In genomic region chr7:92878575-92879285, GRCm38 (mm10) we compare ENCODE assay signal across 12 mouse cellular contexts. TPM values are rescaled to one million over a fixed set of nuclear protein-coding genes. Genes with fewer than 3 reads are reported as not detected.
DNase-seq lines count a peak whose midpoint lies in the region; ATAC-seq and TF ChIP-seq lines count a peak whose summit lies in the region.
"Had no signal": no experiment of that assay in that cellular context is flagged by ENCODE, and none has a peak within 500 bp of the region (broad histone marks: within the 10 kb centered on the region; RNA-seq: fewer than 3 reads in every experiment).

No protein-coding gene starts in this region.

- WGBS in kidney, embryonic 15.5 days = 75% methylated on average over 7 of the region's 7 CpGs
- WGBS in liver, postnatal 0 days (ENCODE audit: insufficient replicate concordance) = 45% methylated on average over 7 of the region's 7 CpGs
- WGBS in stomach, postnatal 0 days = 76% methylated on average over 7 of the region's 7 CpGs

- no peaks in the 10 kb centered on the region for H3K36me3 ChIP-seq in kidney, embryonic 15.5 days
- no peaks in the 10 kb centered on the region; the same call in 1 of the 2 replicates for H3K36me3 ChIP-seq in liver, postnatal 0 days (replicated peaks; ENCODE audit: insufficient read depth, low read length)
- H3K36me3 ChIP-seq in stomach, postnatal 0 days (ENCODE audit: control insufficient read depth, insufficient read depth, low read length) = no peaks in the 10 kb centered on the region
- H3K36me3 ChIP-seq: forebrain, embryonic 12.5 days; hindbrain, embryonic 15.5 days; neural tube, embryonic 12.5 days had no signal

- DNase-seq in kidney, adult 8-10 months = peak; percentile 47 to 48
- DNase-seq in liver, postnatal 0 days = peak; percentile 39
- DNase-seq in skeletal muscle tissue, adult 2 months (ENCODE audit: low read depth, low spot score) = peak; percentile 48
- DNase-seq in stomach, postnatal 0 days (ENCODE audit: low spot score) = no peak
- no peak for DNase-seq in gastrocnemius, postnatal 36 days
- no peak for DNase-seq in frontal cortex, postnatal 14 days (ENCODE audit: low spot score in 2 of 2)
- DNase-seq: cerebellum, adult 9-10 months had no signal

- no peak for TF ChIP-seq EP300 in liver, postnatal 0 days (IDR thresholded peaks at IDR 0.05; ENCODE audit: low read depth)
- TF ChIP-seq EP300 in stomach, postnatal 0 days (optimal IDR thresholded peaks at IDR 0.05) = no peak

- no peak for ATAC-seq in kidney, embryonic 15.5 days (replicated peaks; ENCODE audit: low FRiP score)
- ATAC-seq in granulocyte monocyte progenitor cell, adult 5-6 weeks (replicated peaks; ENCODE audit: poor library complexity, severe bottlenecking) = peak; percentile 43
- no peak for ATAC-seq in liver, postnatal 0 days
- ATAC-seq in stomach, postnatal 0 days (ENCODE audit: low FRiP score, low TSS enrichment) = no peak

- no peak overlapping the region for H3K4me2 ChIP-seq in kidney, embryonic 15.5 days
- H3K4me2 ChIP-seq in liver, postnatal 0 days (ENCODE audit: low read depth, low read length) = peak overlapping the region; percentile 73
- H3K4me2 ChIP-seq in stomach, postnatal 0 days (replicated peaks; ENCODE audit: low read depth) = no peak overlapping the region
- H3K4me2 ChIP-seq: forebrain, embryonic 12.5 days; hindbrain, embryonic 15.5 days; neural tube, embryonic 12.5 days had no signal

- no peak overlapping the region for H3K27ac ChIP-seq in kidney, embryonic 15.5 days
- peak overlapping the region; percentile 61 for H3K27ac ChIP-seq in liver, postnatal 0 days (ENCODE audit: low read depth)
- no peak overlapping the region for H3K27ac ChIP-seq in stomach, postnatal 0 days (replicated peaks)
- H3K27ac ChIP-seq: forebrain, embryonic 12.5 days; hindbrain, embryonic 15.5 days; neural tube, embryonic 12.5 days had no signal

- intact Hi-C loops in gastrocnemius, postnatal 36 days (cut with DNase I) = no loop called here

- H3K4me1 ChIP-seq in kidney, embryonic 15.5 days = peaks cover 20% of the 10 kb centered on the region
- H3K4me1 ChIP-seq in liver, postnatal 0 days (ENCODE audit: insufficient read depth) = peaks cover 33% of the 10 kb centered on the region
- peaks cover 4% of the 10 kb centered on the region; the same call in 1 of the 2 replicates for H3K4me1 ChIP-seq in stomach, postnatal 0 days (replicated peaks; ENCODE audit: control insufficient read depth, insufficient read depth)

- TF ChIP-seq CTCF in liver, postnatal 0 days (IDR thresholded peaks at IDR 0.05; ENCODE audit: low read depth) = no peak
- no peak for TF ChIP-seq CTCF in stomach, postnatal 0 days (IDR thresholded peaks at IDR 0.05; ENCODE audit: low read depth)

- H3K9me3 ChIP-seq in kidney, embryonic 15.5 days (replicated peaks) = no peaks in the 10 kb centered on the region
- no peaks in the 10 kb centered on the region for H3K9me3 ChIP-seq in liver, postnatal 0 days (ENCODE audit: low read length)
- H3K9me3 ChIP-seq in stomach, postnatal 0 days (ENCODE audit: control insufficient read depth, low read length) = no peaks in the 10 kb centered on the region
- H3K9me3 ChIP-seq: forebrain, embryonic 12.5 days; hindbrain, embryonic 15.5 days; neural tube, embryonic 12.5 days had no signal

- no peak overlapping the region for H3K4me3 ChIP-seq in kidney, embryonic 15.5 days (replicated peaks)
- H3K4me3 ChIP-seq in liver, postnatal 0 days (ENCODE audit: low read depth, low read length) = 0 out of 2 replicates have a peak overlapping the region, but pooled peaks have one; percentile 0
- no peak overlapping the region for H3K4me3 ChIP-seq in stomach, postnatal 0 days (ENCODE audit: low read depth, low read length)
- H3K4me3 ChIP-seq: forebrain, embryonic 12.5 days; hindbrain, embryonic 15.5 days; neural tube, embryonic 12.5 days had no signal

- H3K9ac ChIP-seq in kidney, embryonic 15.5 days = no peak overlapping the region
- H3K9ac ChIP-seq in liver, postnatal 0 days (replicated peaks) = no peak overlapping the region; the same call in 1 of the 2 replicates
- H3K9ac ChIP-seq in stomach, postnatal 0 days (ENCODE audit: low read length) = no peak overlapping the region
- H3K9ac ChIP-seq: forebrain, embryonic 12.5 days; hindbrain, embryonic 15.5 days; neural tube, embryonic 12.5 days had no signal

- no peaks in the 10 kb centered on the region for H3K27me3 ChIP-seq in kidney, embryonic 15.5 days
- H3K27me3 ChIP-seq in liver, postnatal 0 days (ENCODE audit: insufficient read depth, low read length) = no peaks in the 10 kb centered on the region
- no peaks in the 10 kb centered on the region for H3K27me3 ChIP-seq in stomach, postnatal 0 days (ENCODE audit: control insufficient read depth, insufficient read depth, low read length)
- H3K27me3 ChIP-seq: forebrain, embryonic 12.5 days; hindbrain, embryonic 15.5 days; neural tube, embryonic 12.5 days had no signal

RNA-seq across cellular contexts. Expression of gene Prcp, which starts 4.5 kb away (rescaled TPM):
- polyA plus RNA-seq in kidney, embryonic 15.5 days (2015; fragmentation: Nextera tagmentation; extraction: Ambion mirVana) = 20.9 and 22.7 TPM in 2 replicates
- 62.9 and 70.4 TPM in 2 replicates for total RNA-seq in granulocyte monocyte progenitor cell, adult 5-6 weeks (2014; fragmentation: Nextera tagmentation)
- 40.3 and 46.4 TPM in 2 replicates for total RNA-seq in granulocyte monocyte progenitor cell, adult 5-6 weeks (2017)
- 10.2 and 11.5 TPM in 2 replicates for polyA plus RNA-seq in liver, postnatal 0 days (2015; fragmentation: Nextera tagmentation; extraction: Ambion mirVana)
- 14.5 and 14.7 TPM in 2 replicates for polyA plus RNA-seq in stomach, postnatal 0 days (2015; fragmentation: Nextera tagmentation; extraction: Ambion mirVana)
- 1 to 10 TPM; 4.2 to 4.7 TPM for total RNA-seq in gastrocnemius, postnatal 36 days (2021)

RNA-seq across cellular contexts. Expression of gene Ddias, which starts 4.7 kb away (rescaled TPM):
- polyA plus RNA-seq in kidney, embryonic 15.5 days (2015; fragmentation: Nextera tagmentation; extraction: Ambion mirVana) = 12.2 and 16.7 TPM in 2 replicates
- total RNA-seq in granulocyte monocyte progenitor cell, adult 5-6 weeks (2014; fragmentation: Nextera tagmentation) = 7.9 and 19.5 TPM in 2 replicates
- total RNA-seq in granulocyte monocyte progenitor cell, adult 5-6 weeks (2017) = 10.9 and 13.7 TPM in 2 replicates
- polyA plus RNA-seq in liver, postnatal 0 days (2015; fragmentation: Nextera tagmentation; extraction: Ambion mirVana) = 3.7 and 3.9 TPM in 2 replicates
- polyA plus RNA-seq in stomach, postnatal 0 days (2015; fragmentation: Nextera tagmentation; extraction: Ambion mirVana) = 2.8 and 3.3 TPM in 2 replicates
- total RNA-seq in gastrocnemius, postnatal 36 days (2021) = under 1 TPM; 0.12 to 0.18 TPM

Comparison
In these comparisons a context has a peak if more than half of its experiments do, and no peak if none do; other contexts are left out.
1. DNase-seq: peak in kidney, adult 8-10 months (2 of 2), liver, postnatal 0 days (single experiment) and skeletal muscle tissue, adult 2 months (single experiment); none in stomach, postnatal 0 days (single experiment), gastrocnemius, postnatal 36 days (0 of 2) and frontal cortex, postnatal 14 days (0 of 2).